Mouse (Mus musculus): ENCODE data around the gene Ptov1. TPM values are rescaled to one million over a fixed set of nuclear protein-coding genes. Genes with fewer than 3 reads are reported as not detected.
A peak's percentile ranks its signal among the peaks of the same experiment; 100 is the strongest.

The Ptov1 gene
- polyA plus RNA-seq, 1 experiment from 2014 or later: 307 TPM

DNA sequence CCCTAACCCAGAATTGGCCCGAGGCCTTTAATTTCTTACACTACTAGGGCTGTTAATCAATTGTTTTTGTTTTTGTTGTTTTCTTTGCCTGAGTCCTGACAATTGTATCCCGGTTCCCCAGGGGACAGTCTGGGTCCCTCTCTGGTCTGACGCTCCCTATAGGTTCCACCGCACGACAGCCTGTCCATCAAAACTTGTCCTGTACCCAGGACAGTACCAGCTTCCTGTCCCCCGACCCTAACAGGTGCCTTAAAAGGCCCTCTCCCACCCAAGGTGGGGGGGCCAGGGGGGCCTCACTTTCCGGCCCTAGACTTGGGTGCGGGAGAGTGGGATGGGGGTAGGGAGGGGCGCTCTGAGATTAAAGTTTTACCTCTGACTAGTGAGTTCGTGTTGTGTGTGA lies 14.6 kb downstream of the Ptov1 start:
- no peaks in the 10 kb centered on the region for H3K27me3 ChIP-seq (ENCODE audit: control insufficient read depth, insufficient read depth, low read depth, low read length)
- 44% methylated on average over 10 of the region's 10 CpGs for WGBS
- H3K9me3 ChIP-seq (ENCODE audit: control insufficient read depth, low read length): no peaks in the 10 kb centered on the region
- peak overlapping the region; percentile 98 for H3K27ac ChIP-seq (ENCODE audit: low read length)
- ATAC-seq (ENCODE audit: low read depth): peak; percentile 0; the same call in 1 of the 2 replicates
- H3K4me1 ChIP-seq (replicated peaks; ENCODE audit: control insufficient read depth, insufficient read depth, low read length): peaks cover 42% of the 10 kb centered on the region
- H3K36me3 ChIP-seq (ENCODE audit: control insufficient read depth, insufficient read depth, low read length): peaks cover 5% of the 10 kb centered on the region; the same call in 1 of the 2 replicates
- H3K9ac ChIP-seq (ENCODE audit: low read length): peak overlapping the region; percentile 74
- peak overlapping the region; percentile 87 for H3K4me2 ChIP-seq (ENCODE audit: low read depth, low read length)
- peak overlapping the region; percentile 59 for H3K4me3 ChIP-seq (ENCODE audit: low read length)

DNA sequence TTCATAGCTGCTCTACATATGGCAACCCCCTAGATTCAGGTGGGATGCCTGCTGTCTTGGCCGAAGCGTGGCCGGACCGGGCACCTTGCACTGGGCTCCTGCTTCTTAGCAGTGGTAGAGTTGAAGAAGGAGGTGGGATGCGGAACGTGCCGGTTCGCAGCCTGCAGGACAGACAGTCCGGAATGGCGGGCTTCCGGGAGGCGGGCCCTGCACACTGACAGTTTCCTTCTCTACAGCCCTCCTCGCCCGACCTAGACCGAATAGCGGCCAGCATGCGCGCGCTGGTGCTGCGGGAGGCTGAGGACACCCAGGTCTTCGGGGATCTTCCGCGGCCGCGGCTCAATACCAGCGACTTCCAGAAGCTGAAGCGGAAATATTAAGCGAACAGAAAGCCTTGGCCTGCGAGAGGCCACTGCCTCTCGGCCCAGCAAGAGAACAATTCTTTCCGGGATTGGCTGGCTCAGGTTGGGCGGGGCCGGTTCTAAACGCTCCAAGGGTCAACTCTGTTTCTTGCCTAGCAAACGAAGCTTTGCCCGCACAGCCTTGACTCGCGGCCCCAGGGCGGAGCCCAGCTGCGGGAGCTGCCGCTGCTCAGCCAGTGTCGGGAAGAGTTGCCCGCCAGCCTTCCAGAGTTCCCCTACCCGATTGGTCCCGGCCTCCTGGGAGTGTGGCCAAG lies 15.1 kb downstream of the Ptov1 start:
- Histone ChIP-seq H3K4me2 (ENCODE audit: low read depth, low read length) (peak overlapping the region; percentile 87), H3K27me3 (ENCODE audit: control insufficient read depth, insufficient read depth, low read depth, low read length) (no peaks in the 10 kb centered on the region), H3K9me3 (ENCODE audit: control insufficient read depth, low read length) (no peaks in the 10 kb centered on the region), H3K27ac (ENCODE audit: low read length) (peak overlapping the region; percentile 98), H3K9ac (ENCODE audit: low read length) (peak overlapping the region; percentile 74), H3K4me1 (replicated peaks; ENCODE audit: control insufficient read depth, insufficient read depth, low read length) (peaks cover 42% of the 10 kb centered on the region), H3K4me3 (ENCODE audit: low read length) (peak overlapping the region; percentile 59), H3K36me3 (ENCODE audit: control insufficient read depth, insufficient read depth, low read length) (peaks cover 5% of the 10 kb centered on the region; the same call in 1 of the 2 replicates)
- under 1% methylated on average over 45 of the region's 45 CpGs for WGBS
- ATAC-seq (ENCODE audit: low read depth): peak; percentile 62

DNA sequence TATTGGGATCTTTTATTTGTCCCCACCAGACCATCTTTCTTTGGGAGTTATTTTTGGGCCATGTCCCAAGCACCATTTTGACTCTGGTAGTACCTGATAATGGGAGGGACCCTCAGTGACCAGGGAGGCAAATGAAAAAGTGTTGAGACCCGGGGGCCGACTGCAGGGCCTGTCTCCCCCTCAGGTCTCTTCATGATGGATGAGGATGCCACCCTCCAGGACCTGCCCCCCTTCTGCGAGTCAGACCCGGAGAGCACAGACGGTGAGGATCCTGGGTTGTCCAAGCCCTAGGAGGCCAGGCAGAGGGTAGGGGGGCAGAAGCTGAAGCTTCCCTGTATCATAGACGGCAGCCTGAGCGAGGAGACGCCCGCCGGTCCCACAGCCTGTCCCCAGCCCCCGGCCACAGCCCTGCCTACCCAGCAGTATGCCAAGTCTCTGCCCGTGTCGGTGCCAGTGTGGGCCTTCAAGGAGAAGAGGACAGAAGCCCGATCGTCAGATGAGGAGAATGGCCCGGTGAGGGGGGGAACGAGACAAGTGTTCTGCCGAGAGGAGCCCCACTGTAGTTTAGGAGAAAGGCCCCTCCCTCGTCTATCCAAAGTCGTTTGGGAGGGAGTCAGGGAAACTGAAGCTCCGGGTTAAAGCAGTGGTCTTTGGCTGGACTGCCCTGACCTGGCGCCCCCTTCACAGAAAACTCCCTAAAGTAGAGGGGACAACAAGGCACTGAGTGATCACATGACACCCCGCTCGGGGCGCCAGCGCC lies 15.8 kb downstream of the Ptov1 start:
- no peaks in the 10 kb centered on the region for H3K9me3 ChIP-seq (ENCODE audit: control insufficient read depth, low read length)
- peak overlapping the region; percentile 87 for H3K4me2 ChIP-seq (ENCODE audit: low read depth, low read length)
- H3K4me3 ChIP-seq (ENCODE audit: low read length): peak overlapping the region; percentile 59
- peak overlapping the region; percentile 74 for H3K9ac ChIP-seq (ENCODE audit: low read length)
- peaks cover 5% of the 10 kb centered on the region; the same call in 1 of the 2 replicates for H3K36me3 ChIP-seq (ENCODE audit: control insufficient read depth, insufficient read depth, low read length)
- peaks cover 42% of the 10 kb centered on the region for H3K4me1 ChIP-seq (replicated peaks; ENCODE audit: control insufficient read depth, insufficient read depth, low read length)
- WGBS: 20% methylated on average over 26 of the region's 26 CpGs
- H3K27me3 ChIP-seq (ENCODE audit: control insufficient read depth, insufficient read depth, low read depth, low read length): no peaks in the 10 kb centered on the region
- H3K27ac ChIP-seq (ENCODE audit: low read length): peak overlapping the region; percentile 98
- no peak for ATAC-seq (ENCODE audit: low read depth)

DNA sequence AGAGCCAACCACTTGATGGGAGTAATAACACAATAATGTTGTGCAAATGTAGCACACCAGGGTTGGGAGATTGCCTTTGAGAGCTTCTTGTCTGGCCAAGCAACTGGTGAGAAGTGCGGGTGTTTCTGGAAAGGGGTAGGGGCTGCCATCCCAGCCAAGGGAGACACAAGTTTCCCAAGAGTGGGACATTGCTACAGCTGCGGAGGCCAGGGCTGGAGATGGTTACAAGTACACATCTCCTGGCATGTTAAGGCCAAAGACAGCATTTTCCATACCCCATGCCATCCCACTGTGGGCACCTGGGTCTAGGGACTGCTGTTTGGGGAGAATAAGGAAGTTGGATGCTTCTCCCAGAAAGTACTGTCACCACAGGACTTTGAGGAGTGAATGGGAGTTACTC lies 16.5 kb downstream of the Ptov1 start:
- H3K4me2 ChIP-seq (ENCODE audit: low read depth, low read length): no peak overlapping the region
- no peak overlapping the region for H3K27ac ChIP-seq (ENCODE audit: low read length)
- peaks cover 5% of the 10 kb centered on the region; the same call in 1 of the 2 replicates for H3K36me3 ChIP-seq (ENCODE audit: control insufficient read depth, insufficient read depth, low read length)
- no peak overlapping the region; the same call in 1 of the 2 replicates for H3K9ac ChIP-seq (ENCODE audit: low read length)
- ATAC-seq (ENCODE audit: low read depth): no peak
- no peak overlapping the region for H3K4me3 ChIP-seq (ENCODE audit: low read length)
- 85% methylated on average over 2 of the region's 2 CpGs for WGBS
- no peaks in the 10 kb centered on the region for H3K27me3 ChIP-seq (ENCODE audit: control insufficient read depth, insufficient read depth, low read depth, low read length)
- no peaks in the 10 kb centered on the region for H3K9me3 ChIP-seq (ENCODE audit: control insufficient read depth, low read length)
- peaks cover 38% of the 10 kb centered on the region for H3K4me1 ChIP-seq (replicated peaks; ENCODE audit: control insufficient read depth, insufficient read depth, low read length)

DNA sequence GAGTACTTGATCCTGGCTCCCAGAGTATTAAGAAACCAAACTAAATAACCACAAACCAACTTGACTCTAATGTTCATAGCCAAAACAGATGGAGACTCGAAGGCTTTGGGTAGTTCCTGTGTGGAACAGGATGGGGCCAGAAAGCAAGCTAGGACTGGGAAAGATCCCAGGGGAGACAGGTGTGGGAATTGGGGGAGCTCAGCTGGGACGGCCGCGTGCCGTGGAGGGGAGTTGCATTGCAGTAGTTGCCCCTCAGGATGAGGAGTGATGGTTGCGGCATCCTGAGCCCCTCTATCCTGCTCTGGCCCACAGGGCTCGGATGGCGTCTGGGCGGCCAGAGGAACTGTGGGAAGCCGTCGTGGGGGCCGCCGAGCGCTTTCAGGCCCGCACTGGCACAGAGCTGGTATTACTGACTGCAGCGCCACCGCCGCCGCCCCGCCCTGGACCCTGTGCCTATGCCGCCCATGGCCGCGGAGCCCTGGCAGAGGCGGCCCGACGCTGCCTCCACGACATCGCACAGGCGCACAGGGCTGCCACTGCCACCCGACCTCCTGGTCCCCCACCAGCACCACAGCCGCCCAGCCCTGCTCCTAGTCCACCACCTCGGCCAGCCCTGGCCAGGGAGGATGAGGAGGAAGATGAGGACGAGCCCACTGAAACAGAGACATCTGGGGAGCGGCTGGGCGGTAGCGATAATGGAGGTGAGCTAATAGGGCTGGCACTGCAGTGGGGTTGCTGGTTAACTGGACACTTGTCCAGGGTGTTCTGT lies 17.1 kb downstream of the Ptov1 start:
- H3K27ac ChIP-seq (ENCODE audit: low read length): no peak overlapping the region
- H3K36me3 ChIP-seq (ENCODE audit: control insufficient read depth, insufficient read depth, low read length): peaks cover 5% of the 10 kb centered on the region; the same call in 1 of the 2 replicates
- no peak overlapping the region for H3K4me3 ChIP-seq (ENCODE audit: low read length)
- H3K27me3 ChIP-seq (ENCODE audit: control insufficient read depth, insufficient read depth, low read depth, low read length): no peaks in the 10 kb centered on the region
- 89% methylated on average over 30 of the region's 36 CpGs for WGBS
- H3K9me3 ChIP-seq (ENCODE audit: control insufficient read depth, low read length): no peaks in the 10 kb centered on the region
- H3K4me2 ChIP-seq (ENCODE audit: low read depth, low read length): no peak overlapping the region
- ATAC-seq (ENCODE audit: low read depth): no peak
- H3K4me1 ChIP-seq (replicated peaks; ENCODE audit: control insufficient read depth, insufficient read depth, low read length): peaks cover 40% of the 10 kb centered on the region
- no peak overlapping the region for H3K9ac ChIP-seq (ENCODE audit: low read length)

DNA sequence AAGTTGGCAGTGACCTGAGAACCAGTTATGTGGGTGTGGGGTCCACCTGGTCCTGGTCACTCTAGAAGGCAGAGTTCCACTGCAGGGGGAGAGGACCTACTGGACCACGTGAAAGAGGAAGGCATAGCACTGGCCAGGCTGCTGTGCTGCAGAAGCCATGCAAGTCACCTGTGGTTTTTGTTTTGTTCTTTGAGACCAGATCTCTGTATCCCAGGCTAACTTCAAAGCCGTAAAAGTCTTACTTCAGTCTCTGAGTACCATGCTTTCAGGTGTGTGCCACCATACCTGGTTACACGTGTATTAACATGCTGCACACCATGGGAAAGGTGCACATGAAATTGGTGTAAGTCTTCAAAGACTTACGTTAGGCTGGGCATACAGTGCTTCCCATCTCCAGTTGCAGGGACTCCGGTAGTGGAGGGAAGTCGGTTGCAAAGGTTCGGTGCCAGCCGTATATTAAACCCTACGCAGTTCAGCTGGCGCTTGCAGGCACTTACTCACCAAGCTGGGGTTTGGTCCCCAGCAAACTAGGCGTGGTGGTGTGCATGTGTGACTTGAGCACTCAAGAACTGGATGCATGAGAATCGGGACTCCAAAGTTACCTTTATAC lies 17.9 kb downstream of the Ptov1 start:
- Histone ChIP-seq H3K9me3 (ENCODE audit: control insufficient read depth, low read length) (no peaks in the 10 kb centered on the region), H3K4me2 (ENCODE audit: low read depth, low read length) (no peak overlapping the region), H3K4me3 (ENCODE audit: low read length) (no peak overlapping the region), H3K27ac (ENCODE audit: low read length) (no peak overlapping the region), H3K9ac (ENCODE audit: low read length) (no peak overlapping the region), H3K27me3 (ENCODE audit: control insufficient read depth, insufficient read depth, low read depth, low read length) (no peaks in the 10 kb centered on the region), H3K4me1 (replicated peaks; ENCODE audit: control insufficient read depth, insufficient read depth, low read length) (peaks cover 41% of the 10 kb centered on the region), H3K36me3 (ENCODE audit: control insufficient read depth, insufficient read depth, low read length) (peaks cover 5% of the 10 kb centered on the region)
- WGBS: 88% methylated on average over 12 of the region's 12 CpGs
- ATAC-seq (ENCODE audit: low read depth): no peak

DNA sequence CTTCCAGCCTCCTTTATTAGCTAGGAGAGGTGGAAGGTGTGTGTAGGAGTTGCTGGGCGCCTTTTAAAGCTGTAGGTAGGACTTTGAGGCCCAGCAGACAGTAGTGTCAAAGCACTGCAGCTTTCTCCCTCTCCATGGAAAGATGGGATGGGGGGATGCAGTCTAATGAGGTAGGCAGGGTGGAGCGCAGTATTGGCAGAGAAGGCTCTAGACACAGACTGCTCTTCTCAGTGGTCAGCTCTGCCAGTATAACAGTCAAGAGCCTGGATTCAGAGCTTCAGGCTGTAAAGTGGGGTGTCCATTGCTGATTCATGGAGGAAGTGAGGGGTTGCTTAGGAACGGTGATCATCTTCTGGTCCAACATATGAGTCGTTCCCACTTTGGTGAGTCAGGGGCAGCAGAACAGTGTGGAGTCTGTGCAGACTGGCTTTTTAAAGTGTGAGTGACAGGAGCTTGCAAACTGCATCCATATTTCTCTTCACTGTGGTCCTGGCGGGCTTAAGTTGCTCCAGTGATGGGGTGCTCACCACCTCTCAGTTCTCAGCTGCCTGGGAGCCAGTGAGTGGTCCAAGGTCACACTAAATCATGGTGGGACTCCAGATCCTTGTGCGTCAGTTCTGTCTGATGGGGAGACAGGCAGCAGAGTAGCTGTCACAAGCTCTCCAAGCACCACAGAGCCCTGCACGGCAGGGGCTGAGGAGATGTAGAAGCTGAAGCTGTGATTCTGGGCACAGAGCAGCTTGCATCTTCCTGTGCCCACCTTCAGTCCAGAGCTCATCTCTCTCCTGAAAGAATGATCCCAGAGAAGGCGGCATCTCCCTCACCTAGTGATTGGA lies 18.6 kb downstream of the Ptov1 start:
- peak overlapping the region; percentile 99 for H3K27ac ChIP-seq (ENCODE audit: low read length)
- peaks cover 11% of the 10 kb centered on the region for H3K36me3 ChIP-seq (ENCODE audit: control insufficient read depth, insufficient read depth, low read length)
- peak overlapping the region; percentile 86 for H3K4me3 ChIP-seq (ENCODE audit: low read length)
- H3K4me1 ChIP-seq (replicated peaks; ENCODE audit: control insufficient read depth, insufficient read depth, low read length): peaks cover 35% of the 10 kb centered on the region
- 71% methylated on average over 8 of the region's 8 CpGs for WGBS
- peak overlapping the region; percentile 96 for H3K9ac ChIP-seq (ENCODE audit: low read length)
- H3K9me3 ChIP-seq (ENCODE audit: control insufficient read depth, low read length): no peaks in the 10 kb centered on the region
- no peak for ATAC-seq (ENCODE audit: low read depth)
- H3K27me3 ChIP-seq (ENCODE audit: control insufficient read depth, insufficient read depth, low read depth, low read length): no peaks in the 10 kb centered on the region
- H3K4me2 ChIP-seq (ENCODE audit: low read depth, low read length): peak overlapping the region; percentile 69

DNA sequence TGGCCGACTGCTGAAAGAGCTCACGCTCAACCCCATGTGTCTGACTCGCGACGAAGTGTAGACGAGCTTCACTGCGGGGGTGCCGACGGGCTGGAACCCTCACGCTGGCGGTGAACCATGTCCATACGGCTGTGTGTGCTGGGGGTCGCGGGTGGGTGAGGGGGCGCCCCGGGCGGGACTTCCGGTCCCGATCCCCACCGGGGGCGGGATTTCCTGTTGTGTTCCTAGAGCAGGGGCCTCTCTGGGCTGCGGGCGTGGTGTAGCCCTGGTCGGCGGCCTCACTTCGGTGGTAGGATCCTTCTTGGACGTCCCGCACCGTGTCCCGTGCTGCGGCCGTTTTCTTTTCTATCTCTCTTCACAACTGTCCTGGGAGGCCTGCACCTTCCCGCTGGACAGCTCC lies 19.4 kb downstream of the Ptov1 start:
- H3K27me3 ChIP-seq (ENCODE audit: control insufficient read depth, insufficient read depth, low read depth, low read length): no peaks in the 10 kb centered on the region
- H3K27ac ChIP-seq (ENCODE audit: low read length): peak overlapping the region; percentile 99
- peak overlapping the region; percentile 96 for H3K9ac ChIP-seq (ENCODE audit: low read length)
- peak overlapping the region; percentile 86 for H3K4me3 ChIP-seq (ENCODE audit: low read length)
- peak overlapping the region; percentile 69 for H3K4me2 ChIP-seq (ENCODE audit: low read depth, low read length)
- peak; percentile 37 for ATAC-seq (ENCODE audit: low read depth)
- H3K36me3 ChIP-seq (ENCODE audit: control insufficient read depth, insufficient read depth, low read length): peaks cover 18% of the 10 kb centered on the region
- WGBS: 2% methylated on average over 31 of the region's 33 CpGs
- H3K4me1 ChIP-seq (replicated peaks; ENCODE audit: control insufficient read depth, insufficient read depth, low read length): peaks cover 32% of the 10 kb centered on the region
- no peaks in the 10 kb centered on the region for H3K9me3 ChIP-seq (ENCODE audit: control insufficient read depth, low read length)
